Mouse (Mus musculus) liver, embryonic 14.5 days (tissue): ENCODE data around the gene Rtl8b. TPM values are rescaled to one million over a fixed set of nuclear protein-coding genes. Genes with fewer than 3 reads are reported as not detected.
"Not testable (repeated sequence)": the region's sequence is repeated elsewhere in the genome, so short reads cannot be mapped to it uniquely, and the experiment has no call there.

ENCODE experiments used
- ATAC-seq: fragments of 200-750 bp; cut with Nextera tagmentation; 2 replicates; pipeline ENCODE4 v1.8.0; 2017; ENCODE audit warnings: moderate number of reproducible peaks, mild to moderate bottlenecking, moderate library complexity; ENCODE audit not compliant: insufficient read depth
- DNase-seq, 3 experiments: peaks; one replicate each; pipeline ENCODE4 v3.0.0-alpha.2; 2012 to 2013; ENCODE audit warnings: low read depth in 3 of 3, low spot score in 3 of 3
- H3K27ac ChIP-seq: fragments of 300-500 bp; sonication (generic); 2 replicates; pipeline ENCODE4 v1.5.1; 2014; ENCODE audit warnings: moderate library complexity, mild to moderate bottlenecking, control low read depth, inconsistent platforms
- H3K27me3 ChIP-seq: fragments of 300-500 bp; sonication (generic); 2 replicates; pipeline ENCODE4 v1.6.1; 2014; ENCODE audit warnings: mild to moderate bottlenecking, low read length, moderate library complexity; ENCODE audit not compliant: control insufficient read depth, insufficient read depth
- H3K36me3 ChIP-seq: fragments of 300-500 bp; sonication (generic); replicated peaks from 2 replicates; pipeline ENCODE4 v1.6.1; 2014; ENCODE audit warnings: low read depth; ENCODE audit not compliant: control insufficient read depth, insufficient read depth
- H3K4me1 ChIP-seq, 2 experiments: fragments of 200-500 bp in 1 of 2; fragments of 300-500 bp in 1 of 2; sonication (generic) in 1 of 2; replicated peaks; 2 replicates each; pipeline ENCODE4 v1.6.1; 2012 to 2014; ENCODE audit warnings: antibody characterized with exemption in 1 of 2, inconsistent platforms in 1 of 2, low read length in 1 of 2; ENCODE audit not compliant: control insufficient read depth in 2 of 2, insufficient read depth in 2 of 2
- H3K4me2 ChIP-seq: fragments of 300-500 bp; sonication (generic); 2 replicates; pipeline ENCODE4 v1.6.1; 2014; ENCODE audit warnings: low read depth, mild to moderate bottlenecking, control low read depth, moderate library complexity
- H3K4me3 ChIP-seq, 2 experiments: fragments of 200-500 bp in 1 of 2; fragments of 300-500 bp in 1 of 2; sonication (generic) in 1 of 2; 2 replicates each; pipeline ENCODE4 v1.5.1; 2012 to 2014; ENCODE audit warnings: low read depth in 2 of 2, low read length in 2 of 2, mild to moderate bottlenecking in 2 of 2, control low read depth in 1 of 2, inconsistent platforms in 1 of 2, moderate library complexity in 1 of 2; ENCODE audit not compliant: insufficient read depth in 1 of 2
- H3K9ac ChIP-seq: fragments of 300-500 bp; sonication (generic); replicated peaks from 2 replicates; pipeline ENCODE4 v1.6.1; 2014; ENCODE audit warnings: mild to moderate bottlenecking, control low read depth, moderate library complexity
- H3K9me3 ChIP-seq: fragments of 300-500 bp; sonication (generic); 2 replicates; pipeline ENCODE4 v1.6.1; 2016; ENCODE audit warnings: low read length, mixed read lengths; ENCODE audit not compliant: control insufficient read depth
- WGBS: fragments of 180-500 bp; shearing (Covaris S2); extraction: QIAGEN DNeasy Blood & Tissue Kit; methylation state at CpG from one replicate; pipeline ENCODE4 v1.1.7; 2014; ENCODE audit not compliant: insufficient replicate concordance; 5-methylcytosine and 5-hydroxymethylcytosine counted together
- polyA plus RNA-seq, 2 experiments: library from polyadenylated mRNA; depleted of rRNA in 1 of 2; stranded (reverse) in 1 of 2; unstranded in 1 of 2; fragments of >200 nt; fragmentation: Nextera tagmentation in 1 of 2; extraction: Ambion mirVana in 1 of 2; gene quantifications; 2 replicates each; pipeline versions ENCODE4 v1.2.1 to v1.2.3; 2012 to 2014

Rtl8b gene
- polyA plus RNA-seq, 2 experiments = 4.3 to 6.7 TPM

- not testable (repeated sequence) for H3K4me2 ChIP-seq, DNase-seq, H3K27me3 ChIP-seq, H3K4me1 ChIP-seq, H3K9ac ChIP-seq, H3K36me3 ChIP-seq, ATAC-seq, H3K9me3 ChIP-seq, H3K27ac ChIP-seq, H3K4me3 ChIP-seq
- 30% methylated on average over 3 of the region's 3 CpGs for WGBS
Observed at GRCm38 (mm10) chrX:53638107-53638506, 32.1 kb downstream of the Rtl8b start.

Other genes with a start within 250 kb of the Rtl8b start
- not detected in 2 replicates for gene Etd, start 235.5 kb downstream of the Rtl8b start, polyA plus RNA-seq (2012; rRNA removed)
- not detected in 2 replicates for gene Etd, start 235.5 kb downstream of the Rtl8b start, polyA plus RNA-seq (2014; fragmentation: Nextera tagmentation; extraction: Ambion mirVana)
- gene Rtl8c, start 62.4 kb downstream of the Rtl8b start, polyA plus RNA-seq (2012; rRNA removed) = 0.41 and 1.2 TPM in 2 replicates
- gene Rtl8c, start 62.4 kb downstream of the Rtl8b start, polyA plus RNA-seq (2014; fragmentation: Nextera tagmentation; extraction: Ambion mirVana) = 1.4 and 1.9 TPM in 2 replicates
- gene Gm14597, start 61.4 kb downstream of the Rtl8b start, polyA plus RNA-seq (2012; rRNA removed) = not detected in 2 replicates
- gene Gm14597, start 61.4 kb downstream of the Rtl8b start, polyA plus RNA-seq (2014; fragmentation: Nextera tagmentation; extraction: Ambion mirVana) = not detected in 2 replicates
- gene Rtl8a, start 26.7 kb downstream of the Rtl8b start, polyA plus RNA-seq (2012; rRNA removed) = 5.2 and 5.9 TPM in 2 replicates
- gene Rtl8a, start 26.7 kb downstream of the Rtl8b start, polyA plus RNA-seq (2014; fragmentation: Nextera tagmentation; extraction: Ambion mirVana) = 3.5 and 5.3 TPM in 2 replicates
- 0.03 and 0.06 TPM in 2 replicates for gene 4930502E18Rik, start 54.4 kb upstream of the Rtl8b start, polyA plus RNA-seq (2012; rRNA removed)
- not detected in 2 replicates for gene 4930502E18Rik, start 54.4 kb upstream of the Rtl8b start, polyA plus RNA-seq (2014; fragmentation: Nextera tagmentation; extraction: Ambion mirVana)
- gene 1700013H16Rik, start 87.4 kb upstream of the Rtl8b start, polyA plus RNA-seq (2012; rRNA removed) = not detected in 2 replicates
- gene 1700013H16Rik, start 87.4 kb upstream of the Rtl8b start, polyA plus RNA-seq (2014; fragmentation: Nextera tagmentation; extraction: Ambion mirVana) = not detected in 2 replicates
- 0.02 TPM in 1 of 2 replicates, not detected in the other for gene Zfp36l3, start 106.0 kb upstream of the Rtl8b start, polyA plus RNA-seq (2012; rRNA removed)
- gene Zfp36l3, start 106.0 kb upstream of the Rtl8b start, polyA plus RNA-seq (2014; fragmentation: Nextera tagmentation; extraction: Ambion mirVana) = not detected in 2 replicates
- 0.32 and 1.3 TPM in 2 replicates for gene Xlr, start 127.3 kb upstream of the Rtl8b start, polyA plus RNA-seq (2012; rRNA removed)
- 2.1 and 3.3 TPM in 2 replicates for gene Xlr, start 127.3 kb upstream of the Rtl8b start, polyA plus RNA-seq (2014; fragmentation: Nextera tagmentation; extraction: Ambion mirVana)